In the genomic region with DNA sequence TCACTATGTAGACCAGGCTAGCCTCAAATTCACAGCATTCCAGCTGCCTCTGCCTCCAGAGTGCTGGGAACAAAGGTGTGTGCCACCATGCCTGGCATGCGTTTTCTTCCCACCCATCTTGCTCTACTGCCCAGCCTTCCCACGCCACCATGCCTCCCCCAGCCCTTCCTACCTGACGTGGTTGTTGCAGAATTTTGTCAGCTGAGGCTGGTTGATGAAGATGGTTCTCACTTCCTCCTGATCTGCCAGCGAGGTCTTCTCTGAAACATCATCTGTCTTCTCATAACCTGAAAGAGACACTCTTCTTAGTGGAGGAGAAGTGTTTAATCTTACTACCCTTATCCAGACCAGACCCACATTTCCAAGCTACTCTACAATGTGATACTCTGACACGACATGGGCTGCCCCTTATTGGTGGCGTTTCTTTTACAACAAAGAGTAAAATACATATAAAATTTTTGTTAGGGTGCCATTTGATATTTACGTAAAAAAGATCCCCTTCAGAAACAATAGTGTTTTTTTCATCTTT, we compare ENCODE assay signal across 18 mouse cellular contexts. TPM values are rescaled to one million over a fixed set of nuclear protein-coding genes. Genes with fewer than 3 reads are reported as not detected.
DNase-seq lines count a peak whose midpoint lies in the region; ATAC-seq and TF ChIP-seq lines count a peak whose summit lies in the region.
"Had no signal": no experiment of that assay in that cellular context is flagged by ENCODE, and none has a peak within 500 bp of the region (broad histone marks: within the 10 kb centered on the region; RNA-seq: fewer than 3 reads in every experiment).

No protein-coding gene starts in this region.

- TF ChIP-seq CTCF in heart, adult 2 months (IDR thresholded peaks at IDR 0.05) = no peak
- no peak for TF ChIP-seq CTCF in G1E (IDR thresholded peaks at IDR 0.05; ENCODE audit: low read depth, low read length)
- TF ChIP-seq CTCF in layer of hippocampus, adult 2 months (conservative IDR thresholded peaks at IDR 0.05) = no peak

- WGBS in heart, embryonic 12.5 days = 83% methylated on average over 7 of the region's 7 CpGs
- WGBS in heart, adult 2 months = 88% methylated on average over 7 of the region's 7 CpGs
- WGBS in liver, embryonic 16.5 days (ENCODE audit: insufficient replicate concordance) = 23% methylated on average over 7 of the region's 7 CpGs
- WGBS in hindbrain, embryonic 10.5 days = 86% methylated on average over 7 of the region's 7 CpGs

- no peaks in the 10 kb centered on the region for H3K36me3 ChIP-seq in heart, embryonic 12.5 days
- H3K36me3 ChIP-seq in heart, adult 2 months (ENCODE audit: control insufficient read depth, insufficient read depth, low read length) = no peaks in the 10 kb centered on the region
- peaks cover 36% of the 10 kb centered on the region for H3K36me3 ChIP-seq in G1E (replicated peaks)
- H3K36me3 ChIP-seq in erythroblast, embryonic 14.5 days (ENCODE audit: control insufficient read depth) = peaks cover 70% of the 10 kb centered on the region
- H3K36me3 ChIP-seq in liver, embryonic 16.5 days (ENCODE audit: control insufficient read depth, insufficient read depth) = peaks cover 10% of the 10 kb centered on the region
- H3K36me3 ChIP-seq in hindbrain, embryonic 10.5 days = peaks cover 6% of the 10 kb centered on the region
- H3K36me3 ChIP-seq: limb, embryonic 10.5 days had no signal

- ATAC-seq in heart, embryonic 12.5 days (ENCODE audit: insufficient number of reproducible peaks, low FRiP score) = no peak
- ATAC-seq in G1E (ENCODE audit: extremely low read depth, insufficient number of reproducible peaks, low FRiP score, poor library complexity, severe bottlenecking) = no peak
- no peak for ATAC-seq in liver, embryonic 16.5 days (ENCODE audit: low read depth)
- ATAC-seq: lung, postnatal 0 days; midbrain, embryonic 13.5 days had no signal

- intact Hi-C loops in heart, adult 2 months (cut with DNase I) = no loop called here

- no peak for TF ChIP-seq POLR2A in heart, adult 2 months (IDR thresholded peaks at IDR 0.05; ENCODE audit: insufficient read depth, low read depth, low read length)

- no peak for DNase-seq in heart, adult 2 months
- no peak for DNase-seq in G1E (ENCODE audit: low spot score)
- DNase-seq in layer of hippocampus, adult 2 months (ENCODE audit: low spot score in 2 of 2) = no peak
- DNase-seq in hindbrain, embryonic 10.5 days (ENCODE audit: low spot score) = no peak
- DNase-seq in embryo, embryonic 11 days = no peak
- DNase-seq: adrenal gland, postnatal 14 days; cerebellum, adult 9-11 months; heart, adult 11 months; heart, postnatal 14 days; kidney, adult 8-10 months; right cerebral cortex, postnatal 14 days had no signal

- no peaks in the 10 kb centered on the region for H3K27me3 ChIP-seq in heart, embryonic 12.5 days (replicated peaks)
- H3K27me3 ChIP-seq in heart, adult 2 months (ENCODE audit: control insufficient read depth, insufficient read depth, low read length) = no peaks in the 10 kb centered on the region
- no peaks in the 10 kb centered on the region for H3K27me3 ChIP-seq in G1E (ENCODE audit: insufficient read depth, low read length)
- H3K27me3 ChIP-seq in erythroblast, embryonic 14.5 days (ENCODE audit: control insufficient read depth) = no peaks in the 10 kb centered on the region
- no peaks in the 10 kb centered on the region for H3K27me3 ChIP-seq in liver, embryonic 16.5 days (ENCODE audit: control insufficient read depth, insufficient read depth, low read depth, low read length)
- no peaks in the 10 kb centered on the region for H3K27me3 ChIP-seq in hindbrain, embryonic 10.5 days (ENCODE audit: insufficient read depth, poor library complexity, severe bottlenecking)
- H3K27me3 ChIP-seq: midbrain, embryonic 13.5 days had no signal

- no peak for TF ChIP-seq EP300 in heart, adult 2 months (IDR thresholded peaks at IDR 0.05; ENCODE audit: insufficient read depth, low read depth, low read length)

- no peak overlapping the region for H3K4me2 ChIP-seq in heart, embryonic 12.5 days
- H3K4me2 ChIP-seq in liver, embryonic 16.5 days (ENCODE audit: low read depth, low read length) = peak overlapping the region; percentile 60
- H3K4me2 ChIP-seq: midbrain, embryonic 13.5 days had no signal

- H3K27ac ChIP-seq in heart, embryonic 12.5 days (ENCODE audit: poor library complexity, severe bottlenecking) = no peak overlapping the region
- H3K27ac ChIP-seq in heart, adult 2 months = no peak overlapping the region
- peak overlapping the region; percentile 72 for H3K27ac ChIP-seq in liver, embryonic 16.5 days (ENCODE audit: low read length)
- H3K27ac ChIP-seq in layer of hippocampus, adult 2 months = no peak overlapping the region
- no peak overlapping the region for H3K27ac ChIP-seq in hindbrain, embryonic 10.5 days
- H3K27ac ChIP-seq: midbrain, embryonic 13.5 days had no signal

- H3K9me3 ChIP-seq in heart, embryonic 12.5 days (replicated peaks) = no peaks in the 10 kb centered on the region
- H3K9me3 ChIP-seq in G1E (replicated peaks) = no peaks in the 10 kb centered on the region
- H3K9me3 ChIP-seq in erythroblast, embryonic 14.5 days (ENCODE audit: control insufficient read depth, low read length) = no peaks in the 10 kb centered on the region
- H3K9me3 ChIP-seq in liver, embryonic 16.5 days (replicated peaks; ENCODE audit: control insufficient read depth, low read length) = no peaks in the 10 kb centered on the region
- no peaks in the 10 kb centered on the region for H3K9me3 ChIP-seq in hindbrain, embryonic 10.5 days
- H3K9me3 ChIP-seq: limb, embryonic 10.5 days; midbrain, embryonic 13.5 days had no signal

- H3K4me3 ChIP-seq in heart, embryonic 12.5 days = peak overlapping the region; percentile 25
- no peak overlapping the region for H3K4me3 ChIP-seq in heart, adult 2 months
- peak overlapping the region; percentile 67; the same call in 1 of the 2 replicates for H3K4me3 ChIP-seq in G1E (ENCODE audit: low read depth, low read length)
- H3K4me3 ChIP-seq in erythroblast, embryonic 14.5 days (replicated peaks) = peak overlapping the region; percentile 83
- H3K4me3 ChIP-seq in liver, embryonic 16.5 days (ENCODE audit: low read depth, low read length) = peak overlapping the region; percentile 63
- H3K4me3 ChIP-seq in layer of hippocampus, adult 2 months = no peak overlapping the region
- no peak overlapping the region for H3K4me3 ChIP-seq in hindbrain, embryonic 10.5 days
- H3K4me3 ChIP-seq: limb, embryonic 10.5 days; midbrain, embryonic 13.5 days had no signal

- H3K4me1 ChIP-seq in heart, embryonic 12.5 days (replicated peaks) = peaks cover 6% of the 10 kb centered on the region
- peaks cover 5% of the 10 kb centered on the region for H3K4me1 ChIP-seq in heart, adult 2 months (ENCODE audit: control insufficient read depth, insufficient read depth, low read length)
- H3K4me1 ChIP-seq in G1E (ENCODE audit: insufficient read depth, low read depth, low read length) = peaks cover 41% of the 10 kb centered on the region
- H3K4me1 ChIP-seq in erythroblast, embryonic 14.5 days (ENCODE audit: control insufficient read depth) = peaks cover 75% of the 10 kb centered on the region
- peaks cover 27% of the 10 kb centered on the region for H3K4me1 ChIP-seq in liver, embryonic 16.5 days (ENCODE audit: control insufficient read depth, low read depth, low read length)
- H3K4me1 ChIP-seq in hindbrain, embryonic 10.5 days (replicated peaks) = peaks cover 4% of the 10 kb centered on the region; the same call in 1 of the 2 replicates

- H3K9ac ChIP-seq in heart, embryonic 12.5 days = no peak overlapping the region
- no peak overlapping the region for H3K9ac ChIP-seq in heart, adult 2 months (ENCODE audit: low read depth, low read length)
- H3K9ac ChIP-seq in liver, embryonic 16.5 days (ENCODE audit: low read depth, low read length) = peak overlapping the region; percentile 62
- H3K9ac ChIP-seq: midbrain, embryonic 13.5 days had no signal

- H3K79me2 ChIP-seq in heart, adult 2 months (replicated peaks; ENCODE audit: control insufficient read depth, insufficient read depth, low read length) = no peaks in the 10 kb centered on the region

RNA-seq across cellular contexts. Expression of a gene that starts 32.7 kb away (rescaled TPM):
- polyA plus RNA-seq in heart, embryonic 12.5 days (2016; fragmentation: Nextera tagmentation; extraction: Ambion mirVana) = 16.8 and 20.0 TPM in 2 replicates
- total RNA-seq in heart, adult 2 months (2021) = 10 to 100 TPM; 21.8 to 21.9 TPM
- polyA plus RNA-seq in heart, adult 2 months (2012; rRNA removed) = 8.8 and 15.3 TPM in 2 replicates
- total RNA-seq in G1E (2014; fragmentation: Nextera tagmentation) (156 and 177 TPM in 2 replicates), G1E (2017) (75.0 and 81.3 TPM in 2 replicates)
- 13.5 and 14.8 TPM in 2 replicates for polyA plus RNA-seq in G1E (2012)
- polyA plus RNA-seq in erythroblast, embryonic 14.5 days (2012) = 0.51 and 0.68 TPM in 2 replicates
- polyA plus RNA-seq in liver, embryonic 16.5 days (2015; fragmentation: Nextera tagmentation; extraction: Ambion mirVana) = 40.9 and 48.4 TPM in 2 replicates
- total RNA-seq in layer of hippocampus, adult 2 months (2021) = 100 to 1,000 TPM; 175 to 184 TPM
- 14.2 and 17.0 TPM in 2 replicates for polyA plus RNA-seq in hindbrain, embryonic 10.5 days (2016; fragmentation: Nextera tagmentation; extraction: Ambion mirVana)
- polyA plus RNA-seq: C2C12 had no signal

Comparison
In these comparisons a context has a peak if more than half of its experiments do, and no peak if none do; other contexts are left out.
1. H3K4me3 ChIP-seq: peak in heart, embryonic 12.5 days (single experiment), G1E (single experiment), erythroblast, embryonic 14.5 days (single experiment) and liver, embryonic 16.5 days (single experiment); none in heart, adult 2 months (single experiment), layer of hippocampus, adult 2 months (single experiment) and hindbrain, embryonic 10.5 days (single experiment).